Mouse (Mus musculus): ENCODE results near the gene Prss22. TPM values are rescaled to one million over a fixed set of nuclear protein-coding genes. Genes with fewer than 3 reads are reported as not detected.

The Prss22 gene
- polyA plus RNA-seq, 1 experiment from 2014 or later, result not detected

DNA sequence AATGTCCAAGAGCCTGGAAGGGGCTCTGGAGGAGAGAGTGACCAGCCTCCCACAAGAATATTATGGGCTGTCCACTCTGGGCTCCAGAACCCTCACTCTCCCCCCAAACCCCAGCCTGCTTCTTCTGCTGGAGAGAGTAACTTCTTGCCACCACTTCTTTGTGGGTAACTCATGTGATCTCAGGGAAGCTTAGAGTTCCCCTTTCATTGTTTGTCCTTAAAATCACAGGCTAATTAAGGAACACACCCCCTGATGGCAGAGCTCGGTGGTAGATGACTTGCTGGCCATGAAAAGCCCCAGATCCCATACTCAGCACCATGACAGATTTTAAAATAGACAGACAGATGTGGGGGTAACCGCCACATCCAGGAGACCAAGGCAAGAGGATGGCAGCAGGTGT is 9.0 kb upstream of the Prss22 start:
- no peak for ATAC-seq (replicated peaks; ENCODE audit: extremely low read depth, insufficient read depth, low FRiP score)
- 45% methylated on average over 2 of the region's 2 CpGs for WGBS
- no peaks in the 10 kb centered on the region for H3K9me3 ChIP-seq (replicated peaks; ENCODE audit: control insufficient read depth, low read length)
- H3K36me3 ChIP-seq (ENCODE audit: control insufficient read depth, insufficient read depth), result no peaks in the 10 kb centered on the region
- H3K27ac ChIP-seq (ENCODE audit: low read length), result no peak overlapping the region
- no peak overlapping the region for H3K9ac ChIP-seq (ENCODE audit: low read length)
- H3K4me1 ChIP-seq (ENCODE audit: control insufficient read depth, insufficient read depth, low read length), result no peaks in the 10 kb centered on the region
- no peak overlapping the region for H3K4me3 ChIP-seq (ENCODE audit: low read length)
- H3K27me3 ChIP-seq (ENCODE audit: control insufficient read depth, insufficient read depth, low read length), result 0 out of 2 replicates have a peak, but pooled peaks cover 2% of the 10 kb centered on the region
- H3K4me2 ChIP-seq (ENCODE audit: low read depth, low read length), result no peak overlapping the region

DNA sequence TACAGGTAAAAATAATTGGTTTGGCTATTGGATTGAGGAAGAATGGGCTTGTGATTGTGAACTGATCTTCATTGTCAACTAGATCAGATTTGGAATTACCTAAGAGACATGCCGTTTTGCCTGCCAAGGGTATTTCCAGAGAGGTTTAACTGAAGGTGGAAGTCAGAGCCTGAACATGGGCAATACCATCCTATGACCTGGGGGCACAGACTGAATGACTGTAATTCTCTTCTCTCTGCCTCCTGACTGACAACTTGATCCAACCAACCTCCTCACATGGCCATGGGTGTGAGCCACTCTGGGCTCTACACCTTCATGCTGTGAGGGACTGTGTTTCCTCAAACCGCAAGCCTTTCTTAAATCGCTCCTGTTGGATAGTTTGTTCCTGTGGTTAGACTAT is 7.1 kb upstream of the Prss22 start:
- 92% methylated on average over 3 of the region's 3 CpGs for WGBS

DNA sequence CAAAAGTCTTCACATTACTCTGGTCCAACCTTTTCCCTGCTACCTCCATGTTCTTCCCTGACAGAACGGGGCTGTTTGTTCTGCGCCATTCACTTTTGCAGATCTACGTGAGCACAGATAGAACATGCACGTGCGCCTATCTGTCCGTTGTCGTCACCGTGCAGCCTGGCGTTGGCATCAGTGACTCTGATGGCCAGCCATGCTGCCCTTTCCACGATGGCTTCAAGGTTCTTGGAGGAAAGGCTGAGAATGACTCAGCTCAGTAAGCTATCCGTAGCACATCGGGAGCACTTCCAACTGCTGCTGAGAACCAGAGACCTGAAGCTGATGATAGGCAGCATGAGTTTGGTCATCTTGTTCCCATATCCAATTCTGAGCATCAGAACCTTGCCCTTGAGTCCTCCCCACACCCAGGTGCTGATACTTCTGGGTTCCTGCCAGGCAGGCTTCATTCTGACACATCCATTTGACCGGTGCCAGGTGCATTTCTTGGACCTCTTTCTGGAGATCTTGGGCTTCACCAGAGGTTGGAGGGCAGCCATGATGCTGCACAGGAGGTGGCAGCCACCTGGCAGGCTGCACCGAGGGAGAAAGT is 6.3 kb upstream of the Prss22 start:
- H3K9me3 ChIP-seq (replicated peaks; ENCODE audit: control insufficient read depth, low read length), result no peaks in the 10 kb centered on the region
- no peak for ATAC-seq (replicated peaks; ENCODE audit: extremely low read depth, insufficient read depth, low FRiP score)
- H3K36me3 ChIP-seq (ENCODE audit: control insufficient read depth, insufficient read depth), result no peaks in the 10 kb centered on the region
- WGBS, result 83% methylated on average over 14 of the region's 14 CpGs
- 0 out of 2 replicates have a peak, but pooled peaks cover 2% of the 10 kb centered on the region for H3K27me3 ChIP-seq (ENCODE audit: control insufficient read depth, insufficient read depth, low read length)
- peaks cover 15% of the 10 kb centered on the region for H3K4me1 ChIP-seq (ENCODE audit: control insufficient read depth, insufficient read depth, low read length)
- no peak overlapping the region for H3K4me3 ChIP-seq (ENCODE audit: low read length)
- H3K27ac ChIP-seq (ENCODE audit: low read length), result no peak overlapping the region
- H3K9ac ChIP-seq (ENCODE audit: low read length), result no peak overlapping the region
- H3K4me2 ChIP-seq (ENCODE audit: low read depth, low read length), result no peak overlapping the region

More for the DNA sequence above, 7.1 kb upstream of the Prss22 start:
- Histone ChIP-seq H3K4me1 (ENCODE audit: control insufficient read depth, insufficient read depth, low read length) (peaks cover 7% of the 10 kb centered on the region), H3K9me3 (replicated peaks; ENCODE audit: control insufficient read depth, low read length) (no peaks in the 10 kb centered on the region), H3K4me3 (ENCODE audit: low read length) (no peak overlapping the region), H3K27ac (ENCODE audit: low read length) (no peak overlapping the region), H3K4me2 (ENCODE audit: low read depth, low read length) (no peak overlapping the region), H3K27me3 (ENCODE audit: control insufficient read depth, insufficient read depth, low read length) (0 out of 2 replicates have a peak, but pooled peaks cover 2% of the 10 kb centered on the region), H3K36me3 (ENCODE audit: control insufficient read depth, insufficient read depth) (no peaks in the 10 kb centered on the region), H3K9ac (ENCODE audit: low read length) (no peak overlapping the region)
- no peak for ATAC-seq (replicated peaks; ENCODE audit: extremely low read depth, insufficient read depth, low FRiP score)

DNA sequence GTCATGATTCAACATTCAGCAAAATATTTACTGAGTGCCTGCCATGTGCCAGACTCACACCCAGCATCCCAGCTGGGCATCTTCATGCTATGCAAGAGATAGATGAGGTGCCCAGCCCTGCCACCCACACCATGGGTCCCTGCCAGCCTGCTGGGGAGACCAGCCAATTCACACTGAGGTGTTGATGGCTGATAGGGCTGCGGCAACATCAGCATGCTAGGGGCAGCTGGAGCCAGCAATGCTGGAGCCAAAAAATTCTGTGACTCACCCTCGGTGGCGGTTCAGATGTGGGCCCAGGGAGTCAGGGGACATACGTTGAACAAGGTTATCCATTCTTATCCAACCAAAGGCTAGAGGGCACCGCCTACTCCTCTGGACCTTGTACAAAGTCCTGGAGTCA is 2.5 kb upstream of the Prss22 start:
- H3K9ac ChIP-seq (ENCODE audit: low read length), result no peak overlapping the region
- 21% methylated on average over 5 of the region's 5 CpGs for WGBS
- no peaks in the 10 kb centered on the region for H3K36me3 ChIP-seq (ENCODE audit: control insufficient read depth, insufficient read depth)
- ATAC-seq (replicated peaks; ENCODE audit: extremely low read depth, insufficient read depth, low FRiP score), result peak; percentile 88
- H3K9me3 ChIP-seq (replicated peaks; ENCODE audit: control insufficient read depth, low read length), result no peaks in the 10 kb centered on the region
- 0 out of 2 replicates have a peak, but pooled peaks cover 2% of the 10 kb centered on the region for H3K27me3 ChIP-seq (ENCODE audit: control insufficient read depth, insufficient read depth, low read length)
- H3K4me2 ChIP-seq (ENCODE audit: low read depth, low read length), result no peak overlapping the region
- H3K4me3 ChIP-seq (ENCODE audit: low read length), result no peak overlapping the region
- peak overlapping the region; percentile 71 for H3K27ac ChIP-seq (ENCODE audit: low read length)
- H3K4me1 ChIP-seq (ENCODE audit: control insufficient read depth, insufficient read depth, low read length), result peaks cover 16% of the 10 kb centered on the region

DNA sequence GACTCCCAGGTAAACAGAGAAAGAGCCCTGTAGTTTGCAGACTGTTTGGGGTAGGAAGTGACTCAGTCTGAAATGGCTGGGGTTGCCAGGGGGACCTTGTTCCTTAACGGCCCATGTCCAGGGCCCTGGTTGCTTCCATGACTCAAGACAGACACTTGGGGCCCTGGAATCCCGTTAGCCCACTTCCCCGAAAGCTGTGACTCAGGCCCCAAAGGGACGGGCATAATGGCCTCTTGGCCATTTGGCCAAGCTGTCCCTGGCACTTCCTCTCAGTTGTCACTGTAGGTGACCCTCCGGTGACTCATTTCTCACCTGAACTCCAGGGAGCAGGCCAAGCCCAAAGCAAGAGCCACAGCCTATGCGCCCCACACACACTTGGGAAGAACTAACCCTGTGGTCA is 483 bp upstream of the Prss22 start:
- H3K27ac ChIP-seq (ENCODE audit: low read length), result no peak overlapping the region
- H3K9ac ChIP-seq (ENCODE audit: low read length), result no peak overlapping the region
- H3K9me3 ChIP-seq (replicated peaks; ENCODE audit: control insufficient read depth, low read length), result no peaks in the 10 kb centered on the region
- H3K27me3 ChIP-seq (ENCODE audit: control insufficient read depth, insufficient read depth, low read length), result peaks cover 12% of the 10 kb centered on the region
- no peak for ATAC-seq (replicated peaks; ENCODE audit: extremely low read depth, insufficient read depth, low FRiP score)
- peaks cover 16% of the 10 kb centered on the region for H3K4me1 ChIP-seq (ENCODE audit: control insufficient read depth, insufficient read depth, low read length)
- WGBS, result 54% methylated on average over 6 of the region's 6 CpGs
- H3K4me3 ChIP-seq (ENCODE audit: low read length), result no peak overlapping the region
- H3K36me3 ChIP-seq (ENCODE audit: control insufficient read depth, insufficient read depth), result no peaks in the 10 kb centered on the region
- H3K4me2 ChIP-seq (ENCODE audit: low read depth, low read length), result no peak overlapping the region

DNA sequence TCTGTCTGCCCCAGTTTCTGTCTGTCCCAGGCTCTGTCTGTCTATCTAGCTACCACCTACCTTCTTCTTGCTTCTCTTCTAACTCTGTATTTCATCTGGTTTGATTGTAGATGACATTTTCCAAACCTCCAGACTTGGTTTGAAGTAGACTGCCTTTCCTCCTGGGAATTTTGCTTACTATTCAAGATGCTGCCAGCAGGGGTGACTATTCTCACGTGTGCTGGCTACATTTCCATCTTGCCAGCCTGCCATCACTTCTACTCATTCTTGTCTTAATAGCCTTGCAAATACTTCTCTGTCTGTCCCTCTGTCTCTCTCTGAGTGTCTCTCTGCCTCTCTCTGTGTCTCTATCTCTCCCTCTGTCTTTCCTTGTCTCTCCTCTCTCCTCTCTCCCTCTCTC is 2.5 kb downstream of the Prss22 start:
- Histone ChIP-seq H3K4me1 (ENCODE audit: control insufficient read depth, insufficient read depth, low read length) (peaks cover 13% of the 10 kb centered on the region), H3K36me3 (ENCODE audit: control insufficient read depth, insufficient read depth) (no peaks in the 10 kb centered on the region), H3K9me3 (replicated peaks; ENCODE audit: control insufficient read depth, low read length) (no peaks in the 10 kb centered on the region), H3K27ac (ENCODE audit: low read length) (no peak overlapping the region), H3K27me3 (ENCODE audit: control insufficient read depth, insufficient read depth, low read length) (peaks cover 14% of the 10 kb centered on the region), H3K4me2 (ENCODE audit: low read depth, low read length) (no peak overlapping the region), H3K4me3 (ENCODE audit: low read length) (no peak overlapping the region), H3K9ac (ENCODE audit: low read length) (no peak overlapping the region)
- ATAC-seq (replicated peaks; ENCODE audit: extremely low read depth, insufficient read depth, low FRiP score), result no peak
- 31% methylated on average over 1 of the region's 1 CpGs for WGBS

DNA sequence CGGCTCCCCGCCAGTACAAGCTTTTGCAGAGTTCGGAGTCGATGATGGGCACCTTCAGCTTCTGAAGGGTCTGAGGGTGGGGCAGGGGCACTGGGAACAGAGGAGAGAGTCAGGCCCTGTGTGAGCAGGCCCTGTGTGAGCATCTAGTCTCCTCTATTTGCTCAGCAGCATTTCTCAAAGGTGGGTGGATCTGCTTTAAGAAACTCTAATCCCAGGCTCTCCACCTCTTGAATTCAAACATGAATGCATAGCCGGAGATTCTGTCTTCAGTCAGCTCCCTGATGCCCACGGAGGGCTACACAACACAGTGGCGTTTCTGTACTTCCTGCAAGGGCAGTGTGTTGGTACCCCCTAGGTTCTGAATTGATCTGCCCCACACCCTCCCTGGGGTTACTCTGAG is 3.2 kb downstream of the Prss22 start:
- WGBS, result 70% methylated on average over 7 of the region's 7 CpGs
- Histone ChIP-seq H3K36me3 (ENCODE audit: control insufficient read depth, insufficient read depth) (no peaks in the 10 kb centered on the region), H3K27me3 (ENCODE audit: control insufficient read depth, insufficient read depth, low read length) (peaks cover 21% of the 10 kb centered on the region)

DNA sequence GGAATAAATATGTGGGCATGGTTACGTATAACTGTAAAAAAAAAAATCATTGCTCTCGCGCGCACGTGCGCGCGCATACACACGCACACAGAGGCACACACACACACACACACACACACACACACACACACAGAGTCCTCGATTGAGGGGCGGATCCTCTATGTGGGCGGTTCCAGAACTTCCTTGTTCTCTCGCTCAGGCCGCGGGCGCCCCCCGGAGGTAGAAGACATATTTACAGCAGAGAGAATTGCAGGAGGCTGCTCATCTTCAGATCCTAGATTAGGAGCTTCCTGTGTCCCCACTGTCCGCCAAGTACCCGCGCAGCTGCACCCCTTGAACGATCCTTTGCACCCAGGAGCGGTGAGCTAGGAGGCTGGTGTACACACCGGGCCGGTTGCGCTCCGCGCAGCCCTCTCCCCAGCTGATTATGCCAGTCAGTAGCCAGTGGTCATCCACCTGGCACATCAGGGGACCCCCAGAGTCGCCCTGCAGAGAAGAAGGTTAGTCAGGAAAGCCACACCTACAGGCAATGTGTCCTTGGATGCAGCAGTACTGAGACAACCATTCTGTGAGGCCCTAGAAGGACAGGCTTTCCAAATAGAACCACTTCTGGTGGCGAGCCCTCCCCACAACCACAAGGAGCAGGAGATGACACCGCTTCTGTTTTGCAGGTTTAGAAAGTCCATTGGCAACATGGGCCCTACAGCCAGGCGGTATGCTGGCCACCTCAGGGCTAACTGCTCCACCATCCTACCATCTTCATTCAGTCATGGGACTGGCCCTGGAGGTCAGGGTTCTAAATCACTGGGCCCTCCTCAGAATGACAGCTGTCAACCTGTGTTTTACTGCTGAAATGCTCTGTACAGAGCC is 4.1 kb downstream of the Prss22 start:
- peak; percentile 56; the same call in 1 of the 2 replicates for ATAC-seq (replicated peaks; ENCODE audit: extremely low read depth, insufficient read depth, low FRiP score)
- peak overlapping the region; percentile 53 for H3K4me2 ChIP-seq (ENCODE audit: low read depth, low read length)
- no peaks in the 10 kb centered on the region for H3K9me3 ChIP-seq (replicated peaks; ENCODE audit: control insufficient read depth, low read length)
- H3K9ac ChIP-seq (ENCODE audit: low read length), result peak overlapping the region; percentile 43
- no peak overlapping the region for H3K27ac ChIP-seq (ENCODE audit: low read length)
- no peaks in the 10 kb centered on the region for H3K4me1 ChIP-seq (ENCODE audit: control insufficient read depth, insufficient read depth, low read length)
- WGBS, result 15% methylated on average over 31 of the region's 31 CpGs
- no peaks in the 10 kb centered on the region for H3K36me3 ChIP-seq (ENCODE audit: control insufficient read depth, insufficient read depth)
- H3K27me3 ChIP-seq (ENCODE audit: control insufficient read depth, insufficient read depth, low read length), result peaks cover 21% of the 10 kb centered on the region
- peak overlapping the region; percentile 1; the same call in 1 of the 2 replicates for H3K4me3 ChIP-seq (ENCODE audit: low read length)

More for the DNA sequence above, 3.2 kb downstream of the Prss22 start:
- H3K9ac ChIP-seq (ENCODE audit: low read length), result no peak overlapping the region
- H3K9me3 ChIP-seq (replicated peaks; ENCODE audit: control insufficient read depth, low read length), result no peaks in the 10 kb centered on the region
- no peak overlapping the region for H3K4me3 ChIP-seq (ENCODE audit: low read length)
- no peak overlapping the region for H3K4me2 ChIP-seq (ENCODE audit: low read depth, low read length)
- no peak for ATAC-seq (replicated peaks; ENCODE audit: extremely low read depth, insufficient read depth, low FRiP score)
- H3K27ac ChIP-seq (ENCODE audit: low read length), result no peak overlapping the region
- peaks cover 5% of the 10 kb centered on the region for H3K4me1 ChIP-seq (ENCODE audit: control insufficient read depth, insufficient read depth, low read length)
